Mouse (Mus musculus) kidney, postnatal 25 days (tissue): ENCODE results near the gene Tecpr1.

Experiments
- DNase-seq, 2 experiments: peaks; one replicate each; pipeline ENCODE4 v3.0.0; 2021; ENCODE audit warnings: mixed read lengths in 2 of 2

Gene Tecpr1

GRCm38 (mm10) chr5:144251876-144252577, 28.6 kb upstream of the Tecpr1 start:
- DNase-seq = no peak

GRCm38 (mm10) chr5:144249871-144250270, 26.5 kb upstream of the Tecpr1 start:
- DNase-seq = no peak

GRCm38 (mm10) chr5:144247906-144248585, 24.6 kb upstream of the Tecpr1 start:
- no peak for DNase-seq

GRCm38 (mm10) chr5:144247307-144247706, 23.9 kb upstream of the Tecpr1 start:
- no peak for DNase-seq

GRCm38 (mm10) chr5:144246669-144247068, 23.3 kb upstream of the Tecpr1 start:
- no peak for DNase-seq

GRCm38 (mm10) chr5:144245592-144245991, 22.2 kb upstream of the Tecpr1 start:
- DNase-seq = no peak

- no peak for DNase-seq
These were observed 20.6 kb upstream of the Tecpr1 start, which contains the start of gene Bri3 for GRCm38 (mm10) chr5:144243901-144244487. TSS of gene Bri3 (plus strand) at chr5:144244437.

- DNase-seq = no peak
These were observed 15.6 kb upstream of the Tecpr1 start for GRCm38 (mm10) chr5:144238969-144239368.

- DNase-seq = no peak
These were observed 11.3 kb upstream of the Tecpr1 start for GRCm38 (mm10) chr5:144234714-144235113.

- DNase-seq = no peak
These were observed 10.8 kb upstream of the Tecpr1 start for GRCm38 (mm10) chr5:144234222-144234621.

GRCm38 (mm10) chr5:144232531-144232930, 9.1 kb upstream of the Tecpr1 start:
- DNase-seq = no peak

GRCm38 (mm10) chr5:144231410-144231809, 8.0 kb upstream of the Tecpr1 start:
- DNase-seq = no peak

GRCm38 (mm10) chr5:144230216-144230615, 6.8 kb upstream of the Tecpr1 start:
- no peak for DNase-seq

GRCm38 (mm10) chr5:144226220-144226619, 2.8 kb upstream of the Tecpr1 start:
- DNase-seq = no peak

- no peak for DNase-seq
These were observed 743 bp upstream of the Tecpr1 start for GRCm38 (mm10) chr5:144223899-144224816.

GRCm38 (mm10) chr5:144222811-144223502, 458 bp downstream of the Tecpr1 start:
- DNase-seq = peak; percentile 73 to 82

- DNase-seq = no peak
These were observed 2.1 kb downstream of the Tecpr1 start for GRCm38 (mm10) chr5:144221305-144221704.

GRCm38 (mm10) chr5:144219936-144220335, 3.5 kb downstream of the Tecpr1 start:
- no peak for DNase-seq

- peak; percentile 57 to 67 for DNase-seq
These were observed 4.1 kb downstream of the Tecpr1 start for GRCm38 (mm10) chr5:144219306-144219705.

GRCm38 (mm10) chr5:144218061-144218460, 5.4 kb downstream of the Tecpr1 start:
- no peak for DNase-seq

GRCm38 (mm10) chr5:144215992-144216391, 7.4 kb downstream of the Tecpr1 start:
- no peak for DNase-seq

GRCm38 (mm10) chr5:144214453-144214852, 9.0 kb downstream of the Tecpr1 start:
- DNase-seq = peak; percentile 66 to 74
